Mouse (Mus musculus) central nervous system, embryonic 14 days (tissue): Measurements from ENCODE around the gene Olfr628. TPM values are rescaled to one million over a fixed set of nuclear protein-coding genes. Genes with fewer than 3 reads are reported as not detected.

Experiments used
- polyA plus RNA-seq: library from polyadenylated mRNA; depleted of rRNA; stranded (reverse); fragments of >200 nt; gene quantifications from 2 replicates; pipeline ENCODE4 v1.2.3, GENCODE M21; 2012; rRNA removed

Gene Olfr628
- polyA plus RNA-seq = not detected in 2 replicates

GRCm38 (mm10) chr7:103730074-103730473, at the start of gene Olfr628:
Olfr628 (plus strand) TSS chr7:103730374.

GRCm38 (mm10) chr7:103682420-103682819, 47.8 kb upstream of the Olfr628 start, which contains the start of gene Olfr625-ps1:
Olfr625-ps1 (plus strand) TSS chr7:103682720.

GRCm38 (mm10) chr7:103714371-103714770, 15.8 kb upstream of the Olfr628 start, which contains the start of gene Olfr243:
Olfr243 (plus strand) TSS chr7:103714671.

GRCm38 (mm10) chr7:103744843-103745242, 14.7 kb downstream of the Olfr628 start, which contains the start of gene Olfr629:
Olfr629 (minus strand) TSS chr7:103744943.

GRCm38 (mm10) chr7:103757233-103757632, 27.1 kb downstream of the Olfr628 start, which contains the start of gene Olfr630:
Olfr630 (minus strand) TSS chr7:103757333.

GRCm38 (mm10) chr7:103771494-103771893, 41.3 kb downstream of the Olfr628 start, which contains the start of gene Olfr69:
Olfr69 (minus strand) TSS chr7:103771594.

GRCm38 (mm10) chr7:103779598-103779997, 49.4 kb downstream of the Olfr628 start, which contains the start of gene Olfr68:
Olfr68 (minus strand) TSS chr7:103779698.

Other genes starting within 250 kb of the Olfr628 start
- not detected in 2 replicates for gene Olfr609, start 232.3 kb upstream of the Olfr628 start, polyA plus RNA-seq
- gene Olfr610, start 218.3 kb upstream of the Olfr628 start, polyA plus RNA-seq = not detected in 2 replicates
- not detected in 2 replicates for gene Olfr611, start 209.5 kb upstream of the Olfr628 start, polyA plus RNA-seq
- gene Olfr612, start 187.7 kb upstream of the Olfr628 start, polyA plus RNA-seq = not detected in 2 replicates
- not detected in 2 replicates for gene Olfr613, start 182.3 kb upstream of the Olfr628 start, polyA plus RNA-seq
- not detected in 2 replicates for gene Olfr615, start 174.3 kb upstream of the Olfr628 start, polyA plus RNA-seq
- gene Olfr616, start 161.2 kb upstream of the Olfr628 start, polyA plus RNA-seq = not detected in 2 replicates
- gene Olfr617, start 157.3 kb upstream of the Olfr628 start, polyA plus RNA-seq = not detected in 2 replicates
- gene Olfr618, start 140.3 kb upstream of the Olfr628 start, polyA plus RNA-seq = 0.08 TPM in 1 of 2 replicates, not detected in the other
- not detected in 2 replicates for gene Olfr619, start 129.8 kb upstream of the Olfr628 start, polyA plus RNA-seq
- not detected in 2 replicates for gene Olfr620, start 117.8 kb upstream of the Olfr628 start, polyA plus RNA-seq
- gene Olfr622, start 87.7 kb upstream of the Olfr628 start, polyA plus RNA-seq = 0.06 TPM in 1 of 2 replicates, not detected in the other
- gene Olfr623, start 66.7 kb upstream of the Olfr628 start, polyA plus RNA-seq = not detected in 2 replicates
- 0.01 TPM in 1 of 2 replicates, not detected in the other for gene Olfr624, start 59.2 kb upstream of the Olfr628 start, polyA plus RNA-seq
- not detected in 2 replicates for gene Olfr625-ps1, start 47.7 kb upstream of the Olfr628 start, polyA plus RNA-seq
- not detected in 2 replicates for gene Olfr243, start 15.7 kb upstream of the Olfr628 start, polyA plus RNA-seq
- not detected in 2 replicates for gene Olfr629, start 14.6 kb downstream of the Olfr628 start, polyA plus RNA-seq
- gene Olfr630, start 27.0 kb downstream of the Olfr628 start, polyA plus RNA-seq = not detected in 2 replicates
- not detected in 2 replicates for gene Olfr69, start 41.2 kb downstream of the Olfr628 start, polyA plus RNA-seq
- not detected in 2 replicates for gene Olfr68, start 49.3 kb downstream of the Olfr628 start, polyA plus RNA-seq
- not detected in 2 replicates for gene Olfr67, start 61.4 kb downstream of the Olfr628 start, polyA plus RNA-seq
- gene Hbb-bt, start 83.6 kb downstream of the Olfr628 start, polyA plus RNA-seq = 762 and 1,375 TPM in 2 replicates
- 2,826 and 5,558 TPM in 2 replicates for gene Hbb-bs, start 97.7 kb downstream of the Olfr628 start, polyA plus RNA-seq
- not detected in 2 replicates for gene Hbb-bh2, start 110.1 kb downstream of the Olfr628 start, polyA plus RNA-seq
- 7.1 and 8.0 TPM in 2 replicates for gene Hbb-bh1, start 112.8 kb downstream of the Olfr628 start, polyA plus RNA-seq
- gene Hbb-y, start 122.8 kb downstream of the Olfr628 start, polyA plus RNA-seq = 602 and 840 TPM in 2 replicates
- gene Olfr66, start 155.9 kb downstream of the Olfr628 start, polyA plus RNA-seq = not detected in 2 replicates
- not detected in 2 replicates for gene Olfr64, start 164.1 kb downstream of the Olfr628 start, polyA plus RNA-seq
- gene Olfr65, start 173.1 kb downstream of the Olfr628 start, polyA plus RNA-seq = not detected in 2 replicates
- not detected in 2 replicates for gene Olfr631, start 198.5 kb downstream of the Olfr628 start, polyA plus RNA-seq
- gene Olfr632, start 204.0 kb downstream of the Olfr628 start, polyA plus RNA-seq = not detected in 2 replicates
- gene Olfr633, start 214.1 kb downstream of the Olfr628 start, polyA plus RNA-seq = not detected in 2 replicates
- gene Olfr635, start 240.8 kb downstream of the Olfr628 start, polyA plus RNA-seq = not detected in 2 replicates